Mouse (Mus musculus): ENCODE data around the gene Unc45a.

- TF ChIP-seq GATA1 (IDR thresholded peaks at IDR 0.05; ENCODE audit: borderline replicate concordance, low read length) (no peak), FLI1 (IDR thresholded peaks at IDR 0.05; ENCODE audit: low read length) (no peak)
These were observed at the start of gene Unc45a for GRCm38 (mm10) chr7:80340793-80341192.
